Mouse (Mus musculus) limb, embryonic 14.5 days (tissue): ENCODE measurements at regions not wholly inside any gene's neighbourhood (a gene's known extent, or its start where the extent isn't known, plus 50 kb on each side); places are given as distances from the start of the nearest gene placed in this dataset.
A peak's percentile ranks its signal among the peaks of the same experiment; 100 is the strongest.

Experiments used
- ATAC-seq: fragments of 200-750 bp; cut with Nextera tagmentation; 2 replicates; pipeline ENCODE4 v1.8.0; 2017; ENCODE audit warnings: low read depth, moderate number of reproducible peaks, moderate TSS enrichment; ENCODE audit not compliant: low FRiP score
- DNase-seq: peaks from one replicate; pipeline ENCODE4 v3.0.0-alpha.2; 2015; ENCODE audit warnings: low spot score
- H3K27ac ChIP-seq: fragments of 300-500 bp; sonication (generic); replicated peaks from 2 replicates; pipeline ENCODE4 v1.5.1; 2014; ENCODE audit warnings: low read depth, mild to moderate bottlenecking, low read length, moderate library complexity, mixed read lengths
- H3K27me3 ChIP-seq: fragments of 300-500 bp; sonication (generic); 2 replicates; pipeline ENCODE4 v1.6.1; 2014; ENCODE audit warnings: low read length, mixed read lengths; ENCODE audit not compliant: control insufficient read depth, insufficient read depth
- H3K36me3 ChIP-seq: fragments of 300-500 bp; sonication (generic); 2 replicates; pipeline ENCODE4 v1.6.1; 2014; ENCODE audit warnings: mild to moderate bottlenecking, low read length, moderate library complexity, mixed read lengths; ENCODE audit not compliant: control insufficient read depth, insufficient read depth
- H3K4me1 ChIP-seq: fragments of 300-500 bp; sonication (generic); 2 replicates; pipeline ENCODE4 v1.6.1; 2014; ENCODE audit warnings: antibody characterized with exemption, low read length, mixed read lengths; ENCODE audit not compliant: control insufficient read depth, insufficient read depth
- H3K4me2 ChIP-seq: fragments of 300-500 bp; sonication (generic); replicated peaks from 2 replicates; pipeline ENCODE4 v1.6.1; 2014; ENCODE audit warnings: low read depth, mild to moderate bottlenecking, low read length, moderate library complexity; ENCODE audit not compliant: severe bottlenecking
- H3K4me3 ChIP-seq: fragments of 300-500 bp; sonication (generic); replicated peaks from 2 replicates; pipeline ENCODE4 v1.5.1; 2014; ENCODE audit warnings: low read length
- H3K9ac ChIP-seq: fragments of 300-500 bp; sonication (generic); 2 replicates; pipeline ENCODE4 v1.6.1; 2014; ENCODE audit warnings: mild to moderate bottlenecking, low read depth, low read length, moderate library complexity; ENCODE audit not compliant: severe bottlenecking
- H3K9me3 ChIP-seq: fragments of 300-500 bp; sonication (generic); 2 replicates; pipeline ENCODE4 v1.6.1; 2016; ENCODE audit warnings: low read length; ENCODE audit not compliant: control insufficient read depth
- POLR2A ChIP-seq: fragments of 200-500 bp; IDR thresholded peaks from 2 replicates; pipeline ENCODE4 v1.8.0; 2012; ENCODE audit warnings: inconsistent platforms, mild to moderate bottlenecking, moderate library complexity, borderline replicate concordance; ENCODE audit not compliant: insufficient read depth, insufficient read length; ENCODE audit errors: extremely low read depth
- WGBS: fragments of 180-500 bp; shearing (Covaris S2); extraction: QIAGEN DNeasy Blood & Tissue Kit; methylation state at CpG from one replicate; pipeline ENCODE4 v1.1.7; 2014; 5-methylcytosine and 5-hydroxymethylcytosine counted together

DNA sequence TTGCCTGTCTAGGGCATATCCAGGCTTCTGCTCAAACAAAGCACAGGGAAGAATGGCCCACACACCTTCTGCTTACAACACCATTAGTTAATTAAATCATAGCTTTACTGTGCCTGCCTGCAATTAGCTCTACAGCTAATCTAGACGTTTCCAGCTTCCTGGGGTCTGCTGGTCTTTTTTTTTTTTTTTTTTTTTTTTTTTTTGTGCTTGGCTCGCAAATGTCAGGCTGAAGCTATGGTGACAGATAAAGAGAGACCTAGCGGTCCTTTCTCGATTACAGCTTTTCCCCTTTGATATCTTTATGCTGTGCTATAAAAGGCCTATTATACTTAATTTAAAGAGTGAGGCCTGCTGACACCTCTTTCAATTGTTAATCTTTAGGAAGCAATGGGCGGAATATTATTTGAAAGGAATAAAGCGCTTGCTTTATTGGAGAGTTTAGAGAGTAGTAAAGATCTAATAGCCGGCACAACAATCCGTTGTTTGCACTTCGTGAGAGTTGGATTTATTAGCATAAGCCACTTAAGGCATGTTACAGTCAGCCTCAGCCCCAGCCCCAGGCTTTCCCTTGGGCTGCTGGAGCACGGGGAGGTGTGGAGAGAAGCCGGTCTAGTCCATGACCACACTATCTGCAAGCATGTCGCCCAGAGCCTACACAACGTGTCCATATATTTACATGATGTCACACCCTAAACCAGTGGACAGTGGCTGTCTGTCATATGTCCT lies 93.2 kb upstream of the Gpr12 start:
- Histone ChIP-seq H3K4me3 (no peak overlapping the region), H3K9ac (no peak overlapping the region), H3K4me1 (no peaks in the 10 kb centered on the region), H3K27ac (no peak overlapping the region), H3K9me3 (no peaks in the 10 kb centered on the region), H3K4me2 (no peak overlapping the region), H3K27me3 (0 out of 2 replicates have a peak, but pooled peaks cover 4% of the 10 kb centered on the region), H3K36me3 (no peaks in the 10 kb centered on the region)
- ATAC-seq, result no peak
- no peak for DNase-seq
- TF ChIP-seq POLR2A, result no peak
- 38% methylated on average over 13 of the region's 13 CpGs for WGBS

DNA sequence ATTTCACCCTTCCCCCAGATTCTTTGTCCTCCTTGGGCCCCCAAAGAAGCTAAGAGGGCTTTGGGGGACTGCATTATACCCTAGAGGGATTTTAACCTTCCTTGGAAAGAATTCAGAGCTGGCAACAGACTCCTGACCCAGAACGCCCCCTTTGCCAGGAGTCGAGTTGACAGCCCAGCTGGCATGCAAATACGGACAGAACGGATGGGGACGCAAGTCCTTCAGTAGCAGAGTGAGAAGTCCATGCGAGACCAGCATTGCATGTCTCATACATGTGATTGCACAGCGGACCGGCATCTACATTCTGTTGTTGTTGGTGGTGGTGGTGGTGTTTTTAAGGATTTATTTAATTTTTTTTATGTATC lies 92.1 kb upstream of the Gpr12 start:
- no peaks in the 10 kb centered on the region for H3K9me3 ChIP-seq
- 88% methylated on average over 8 of the region's 8 CpGs for WGBS
- ATAC-seq (no peak), DNase-seq (no peak)
- TF ChIP-seq POLR2A, result no peak
- no peaks in the 10 kb centered on the region for H3K4me1 ChIP-seq
- no peak overlapping the region for H3K27ac ChIP-seq
- no peak overlapping the region for H3K4me3 ChIP-seq
- H3K9ac ChIP-seq, result no peak overlapping the region
- no peak overlapping the region for H3K4me2 ChIP-seq
- H3K36me3 ChIP-seq, result no peaks in the 10 kb centered on the region
- H3K27me3 ChIP-seq, result 0 out of 2 replicates have a peak, but pooled peaks cover 4% of the 10 kb centered on the region

DNA sequence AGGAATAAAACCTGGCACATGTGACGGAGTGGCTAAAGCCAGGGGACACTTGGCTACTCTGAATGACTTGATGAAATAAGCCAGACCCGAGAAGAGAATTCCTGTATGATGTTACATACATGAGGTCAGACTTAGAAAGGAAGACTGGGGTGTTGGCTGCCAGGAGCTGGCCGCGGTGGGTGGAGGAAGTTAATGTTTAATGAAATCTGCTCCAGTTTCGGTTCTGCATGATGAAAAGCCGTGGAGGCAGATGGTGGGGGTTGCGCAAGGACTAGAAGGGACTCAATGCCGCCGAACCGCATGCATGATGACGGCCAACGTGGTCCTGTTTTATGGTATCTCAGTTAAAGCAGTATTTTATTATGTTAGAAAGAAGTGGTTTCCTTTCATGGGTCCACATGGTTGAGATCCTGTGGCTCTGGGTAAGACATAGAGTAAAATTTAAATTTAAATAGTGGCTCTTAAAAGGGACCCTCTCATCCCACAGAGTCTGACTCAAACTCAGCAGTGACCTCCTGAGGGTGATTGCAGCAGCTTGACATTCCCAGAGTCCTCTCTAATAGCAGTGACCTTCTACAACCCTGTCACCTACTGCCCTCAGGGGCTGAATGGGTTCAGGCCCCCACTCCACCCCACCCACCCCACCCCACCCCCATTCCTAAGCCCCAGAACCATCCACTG lies 91.6 kb upstream of the Gpr12 start:
- no peak; the same call in 1 of the 2 replicates for ATAC-seq
- H3K27me3 ChIP-seq, result 0 out of 2 replicates have a peak, but pooled peaks cover 4% of the 10 kb centered on the region

DNA sequence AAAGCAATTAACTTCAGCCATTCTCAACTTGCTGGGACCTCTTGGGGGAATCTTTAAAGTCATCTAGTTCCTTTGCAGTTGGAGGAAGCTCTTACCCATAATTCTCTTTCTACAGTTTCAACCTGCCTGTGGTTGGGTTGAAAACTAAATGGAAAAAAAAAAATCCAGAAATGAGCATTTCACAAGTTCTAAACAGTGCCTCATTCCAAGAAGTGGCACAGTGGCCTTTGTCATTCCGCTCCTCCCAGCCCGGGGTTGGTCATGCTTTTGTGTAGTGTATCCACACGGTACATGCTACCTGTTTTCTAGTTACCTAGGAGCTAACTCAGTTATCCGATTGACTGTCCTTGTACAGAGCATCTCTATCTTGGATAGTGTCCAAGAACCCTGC lies 90.8 kb upstream of the Gpr12 start:
- H3K36me3 ChIP-seq, result no peaks in the 10 kb centered on the region
- 87% methylated on average over 4 of the region's 4 CpGs for WGBS
- no peak overlapping the region for H3K4me2 ChIP-seq
- H3K27ac ChIP-seq, result no peak overlapping the region
- no peak for DNase-seq
- 0 out of 2 replicates have a peak, but pooled peaks cover 4% of the 10 kb centered on the region for H3K27me3 ChIP-seq
- no peak for TF ChIP-seq POLR2A
- no peak overlapping the region for H3K4me3 ChIP-seq
- no peak overlapping the region for H3K9ac ChIP-seq
- H3K4me1 ChIP-seq, result no peaks in the 10 kb centered on the region
- ATAC-seq, result no peak
- no peaks in the 10 kb centered on the region for H3K9me3 ChIP-seq

More for the DNA sequence above, 91.6 kb upstream of the Gpr12 start:
- no peaks in the 10 kb centered on the region for H3K4me1 ChIP-seq
- H3K27ac ChIP-seq, result no peak overlapping the region
- DNase-seq, result no peak
- no peak for TF ChIP-seq POLR2A
- no peaks in the 10 kb centered on the region for H3K9me3 ChIP-seq
- WGBS, result 65% methylated on average over 12 of the region's 12 CpGs
- no peaks in the 10 kb centered on the region for H3K36me3 ChIP-seq
- no peak overlapping the region for H3K9ac ChIP-seq
- H3K4me2 ChIP-seq, result no peak overlapping the region
- no peak overlapping the region for H3K4me3 ChIP-seq

DNA sequence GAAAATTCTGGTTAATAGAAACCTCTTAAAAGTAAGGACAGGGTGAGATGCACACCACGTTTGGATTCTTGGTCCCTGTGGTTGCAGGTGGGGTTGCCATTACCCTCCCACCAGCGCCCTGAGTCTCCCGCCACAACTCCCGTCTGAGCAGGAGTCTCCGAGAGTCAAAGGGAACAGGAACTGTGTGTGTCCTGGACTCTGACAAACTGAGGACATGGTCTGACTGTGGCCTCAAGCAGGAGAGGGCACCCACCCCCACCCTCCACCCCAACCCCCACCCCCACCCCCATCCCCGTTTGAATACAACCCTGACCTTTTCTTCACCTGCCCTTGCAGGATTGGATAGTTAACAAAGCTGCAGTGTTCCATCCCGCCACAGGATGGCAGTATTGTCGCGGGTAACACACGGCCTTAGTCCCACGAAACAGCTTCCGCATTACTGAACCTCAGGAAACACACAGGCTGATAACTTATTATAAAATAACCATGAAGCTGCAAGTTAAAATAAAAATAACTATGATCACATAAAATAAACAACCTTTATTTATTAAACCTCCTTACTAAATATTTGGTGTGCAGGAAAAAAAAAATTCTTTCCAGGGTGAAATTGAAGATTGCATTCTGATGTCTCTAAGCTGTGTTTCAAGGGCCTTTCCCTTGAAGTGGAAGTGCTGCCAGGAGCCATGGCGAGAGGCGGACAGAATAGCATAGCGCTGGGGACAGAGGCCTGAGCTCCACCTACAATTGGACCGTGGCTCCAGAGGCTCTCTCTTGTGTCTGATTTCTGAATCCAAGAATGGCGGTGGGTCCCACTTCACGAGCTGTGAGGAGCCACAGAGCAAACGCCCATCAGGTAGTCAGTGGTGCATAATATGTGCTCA lies 90.2 kb upstream of the Gpr12 start:
- WGBS, result 22% methylated on average over 19 of the region's 19 CpGs
- 0 out of 2 replicates have a peak, but pooled peaks cover 4% of the 10 kb centered on the region for H3K27me3 ChIP-seq
- TF ChIP-seq POLR2A, result no peak

More for the DNA sequence above, 90.2 kb upstream of the Gpr12 start:
- Histone ChIP-seq H3K27ac (no peak overlapping the region), H3K9me3 (no peaks in the 10 kb centered on the region), H3K4me3 (no peak overlapping the region), H3K9ac (no peak overlapping the region), H3K36me3 (no peaks in the 10 kb centered on the region), H3K4me1 (no peaks in the 10 kb centered on the region), H3K4me2 (no peak overlapping the region)
- ATAC-seq, result 0 out of 2 replicates have a peak, but pooled peaks have one; percentile 63
- DNase-seq, result peak; percentile 69
